Mouse (Mus musculus) myocyte (in vitro differentiated cells): ENCODE data around the gene Fezf2.

Experiments
- CEBPB ChIP-seq: IDR thresholded peaks from 2 replicates; pipeline ENCODE4 v1.6.1; 2011; ENCODE audit warnings: mild to moderate bottlenecking, moderate library complexity; ENCODE audit not compliant: poor library complexity, insufficient read depth, severe bottlenecking
- E2F4 ChIP-seq: IDR thresholded peaks from one replicate; pipeline ENCODE4 v1.6.1; 2011; ENCODE audit warnings: mild to moderate bottlenecking, control low read depth, moderate library complexity; ENCODE audit not compliant: insufficient read depth
- POLR2A ChIP-seq: IDR thresholded peaks from one replicate; pipeline ENCODE4 v1.6.1; 2011; ENCODE audit warnings: low read depth, mild to moderate bottlenecking, control low read depth, moderate library complexity; ENCODE audit not compliant: insufficient read length
- USF1 ChIP-seq: IDR thresholded peaks from one replicate; pipeline ENCODE4 v1.6.1; 2011; ENCODE audit warnings: low read depth, mild to moderate bottlenecking, control low read depth, moderate library complexity

DNA sequence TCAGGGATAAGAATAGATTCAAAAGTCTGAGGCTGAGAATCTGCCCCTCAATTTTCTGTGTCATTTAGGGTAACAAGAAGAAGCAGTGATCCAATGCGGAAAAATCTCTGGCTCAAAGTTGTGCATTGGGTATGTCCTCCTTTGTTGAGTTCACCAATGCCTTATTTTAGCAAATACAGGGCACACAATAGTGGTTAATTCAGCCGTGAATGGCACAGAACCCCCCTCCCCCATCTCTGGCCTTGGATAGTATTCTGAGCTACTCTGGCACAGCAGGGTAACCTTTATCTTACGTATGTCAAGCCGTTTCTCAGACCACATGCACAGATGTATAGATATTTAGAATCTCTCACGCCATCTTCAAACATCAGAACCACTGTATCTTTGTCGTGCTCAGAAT lies 48.3 kb downstream of the Fezf2 start:
- TF ChIP-seq E2F4 (no peak), USF1 (no peak), CEBPB (no peak), POLR2A (no peak)
